Mouse (Mus musculus): ENCODE results near the gene Habp2. TPM values are rescaled to one million over a fixed set of nuclear protein-coding genes. Genes with fewer than 3 reads are reported as not detected.

Gene Habp2
- polyA plus RNA-seq, 1 experiment from 2014 or later, result 0.07 TPM

GRCm38 (mm10) chr19:56277140-56277804 lies 9.7 kb upstream of the Habp2 start:
- no peak overlapping the region for H3K27ac ChIP-seq (replicated peaks)
- 64% methylated on average over 3 of the region's 3 CpGs for WGBS
- ATAC-seq (ENCODE audit: low read depth), result no peak
- no peak overlapping the region for H3K9ac ChIP-seq
- H3K9me3 ChIP-seq, result no peaks in the 10 kb centered on the region
- no peaks in the 10 kb centered on the region for H3K4me1 ChIP-seq (replicated peaks)
- H3K4me3 ChIP-seq, result no peak overlapping the region
- no peaks in the 10 kb centered on the region for H3K27me3 ChIP-seq
- no peaks in the 10 kb centered on the region for H3K36me3 ChIP-seq
- H3K4me2 ChIP-seq, result no peak overlapping the region

DNA sequence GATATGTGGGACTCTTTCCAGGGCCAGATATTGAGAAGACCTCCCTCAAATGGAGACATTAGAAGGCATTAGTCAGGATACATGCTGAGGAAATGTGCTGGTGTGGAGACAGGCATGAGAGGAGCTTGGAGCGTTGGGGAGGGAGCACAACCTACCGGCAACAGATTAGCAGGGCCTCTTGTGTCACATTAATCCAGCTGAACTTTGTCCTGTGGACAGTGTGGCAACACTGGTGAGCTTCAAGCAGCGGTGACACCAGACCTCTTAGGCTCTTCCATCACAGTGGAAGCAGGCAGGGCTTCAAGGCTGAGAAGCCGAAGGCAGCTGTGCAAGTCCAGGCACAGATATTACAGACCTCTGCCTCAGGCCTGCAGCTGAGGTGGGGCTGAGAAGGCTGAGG lies 9.0 kb upstream of the Habp2 start:
- H3K27ac ChIP-seq (replicated peaks), result no peak overlapping the region
- H3K36me3 ChIP-seq, result no peaks in the 10 kb centered on the region
- ATAC-seq (ENCODE audit: low read depth), result no peak
- 90% methylated on average over 4 of the region's 4 CpGs for WGBS
- H3K4me2 ChIP-seq, result no peak overlapping the region
- H3K27me3 ChIP-seq, result no peaks in the 10 kb centered on the region
- H3K9me3 ChIP-seq, result no peaks in the 10 kb centered on the region
- H3K9ac ChIP-seq, result no peak overlapping the region
- no peaks in the 10 kb centered on the region for H3K4me1 ChIP-seq (replicated peaks)
- no peak overlapping the region for H3K4me3 ChIP-seq

DNA sequence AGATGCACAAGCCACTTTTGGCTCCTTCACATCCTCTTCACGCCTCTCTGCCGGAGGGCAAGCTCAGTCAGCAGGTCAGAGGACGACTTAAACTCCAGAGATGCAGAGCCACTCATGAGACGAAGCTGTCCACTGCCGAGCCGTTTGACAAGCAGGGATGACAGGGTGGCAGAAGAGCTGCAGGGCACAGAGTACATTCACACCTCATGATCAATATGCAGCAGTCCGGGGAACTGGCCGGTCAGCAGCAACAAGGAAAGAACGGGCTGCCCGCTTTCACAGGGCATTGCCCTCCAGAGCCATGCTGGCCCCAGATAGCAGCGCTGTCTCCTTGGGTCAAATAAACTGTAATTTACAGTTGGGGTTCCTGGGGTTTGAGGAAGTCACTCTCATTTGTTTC lies 8.6 kb upstream of the Habp2 start:
- H3K9me3 ChIP-seq, result no peaks in the 10 kb centered on the region
- H3K27ac ChIP-seq (replicated peaks), result no peak overlapping the region
- H3K4me2 ChIP-seq, result no peak overlapping the region
- no peaks in the 10 kb centered on the region for H3K36me3 ChIP-seq
- no peak for ATAC-seq (ENCODE audit: low read depth)
- H3K27me3 ChIP-seq, result no peaks in the 10 kb centered on the region
- no peak overlapping the region for H3K9ac ChIP-seq
- 87% methylated on average over 11 of the region's 11 CpGs for WGBS
- H3K4me1 ChIP-seq (replicated peaks), result no peaks in the 10 kb centered on the region
- H3K4me3 ChIP-seq, result no peak overlapping the region

DNA sequence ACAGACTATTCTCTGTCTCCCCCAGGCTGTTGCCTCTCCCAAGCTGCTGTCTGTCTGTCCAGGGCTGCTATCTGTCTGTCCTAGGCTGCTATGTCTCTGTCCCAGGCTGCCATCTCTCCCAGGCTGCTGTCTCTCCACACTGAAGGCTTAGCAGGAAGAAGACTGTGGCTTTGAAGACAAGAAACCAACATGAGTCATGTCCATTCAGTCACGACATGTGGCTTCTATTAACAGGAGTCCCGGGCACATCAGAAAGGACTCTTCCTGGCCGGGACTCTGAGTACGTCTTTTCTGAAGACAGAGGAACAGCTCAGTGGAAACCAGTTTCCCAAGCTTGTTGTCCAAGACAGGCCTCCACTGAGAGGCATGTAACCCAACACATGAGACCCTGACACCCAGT lies 1.7 kb upstream of the Habp2 start:
- Histone ChIP-seq H3K9me3 (no peaks in the 10 kb centered on the region), H3K27ac (replicated peaks) (no peak overlapping the region), H3K27me3 (no peaks in the 10 kb centered on the region), H3K4me1 (replicated peaks) (no peaks in the 10 kb centered on the region), H3K36me3 (no peaks in the 10 kb centered on the region), H3K4me3 (no peak overlapping the region), H3K9ac (no peak overlapping the region), H3K4me2 (no peak overlapping the region)
- ATAC-seq (ENCODE audit: low read depth), result no peak
- WGBS, result 86% methylated on average over 4 of the region's 4 CpGs

DNA sequence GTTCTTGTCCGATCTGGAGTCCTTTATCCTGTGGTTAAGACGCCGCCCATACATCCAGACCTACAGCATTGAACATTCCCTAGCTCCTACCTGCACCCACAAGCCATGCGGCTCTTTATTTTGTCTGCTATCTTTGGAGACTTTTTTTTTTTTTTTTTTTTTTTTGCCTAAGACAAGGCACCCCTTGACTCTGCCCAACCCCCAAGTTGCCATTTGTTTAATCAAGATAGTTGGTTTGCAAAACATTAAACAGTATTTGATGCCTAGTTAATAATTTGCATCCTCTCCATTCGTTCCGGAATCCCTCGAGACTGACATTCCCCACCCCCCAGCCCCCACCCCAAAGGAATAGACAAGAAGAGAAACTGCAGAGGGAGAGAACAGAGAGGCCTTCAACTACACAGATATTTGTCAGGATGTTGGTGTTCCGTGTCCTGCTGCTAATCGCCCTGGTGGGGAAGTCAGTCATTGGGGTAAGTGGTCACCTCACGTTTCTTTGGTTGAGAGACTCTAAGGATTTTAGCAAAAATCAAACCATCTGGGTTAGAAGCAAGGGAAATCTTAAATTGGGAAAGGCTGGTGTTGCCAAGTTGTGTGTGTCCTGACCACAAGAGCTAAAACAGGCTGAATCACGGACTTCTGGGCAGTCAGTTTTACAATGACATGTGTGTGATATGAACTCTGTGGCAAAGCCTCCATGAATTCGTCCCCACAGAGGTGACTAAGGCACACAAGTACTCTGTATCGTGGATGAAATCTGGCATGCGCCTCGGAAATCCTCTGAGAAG lies 837 bp downstream of the Habp2 start:
- no peak overlapping the region for H3K4me3 ChIP-seq
- WGBS, result 85% methylated on average over 15 of the region's 15 CpGs
- H3K4me2 ChIP-seq, result no peak overlapping the region
- H3K27ac ChIP-seq (replicated peaks), result no peak overlapping the region
- H3K9me3 ChIP-seq, result no peaks in the 10 kb centered on the region
- H3K9ac ChIP-seq, result no peak overlapping the region
- no peaks in the 10 kb centered on the region; the same call in 1 of the 2 replicates for H3K27me3 ChIP-seq
- H3K36me3 ChIP-seq, result no peaks in the 10 kb centered on the region
- H3K4me1 ChIP-seq (replicated peaks), result no peaks in the 10 kb centered on the region
- no peak for ATAC-seq (ENCODE audit: low read depth)

GRCm38 (mm10) chr19:56288436-56288835 lies 1.5 kb downstream of the Habp2 start:
- Histone ChIP-seq H3K27me3 (no peaks in the 10 kb centered on the region; the same call in 1 of the 2 replicates), H3K27ac (replicated peaks) (no peak overlapping the region), H3K9ac (no peak overlapping the region), H3K4me1 (replicated peaks) (no peaks in the 10 kb centered on the region), H3K36me3 (no peaks in the 10 kb centered on the region), H3K4me2 (no peak overlapping the region), H3K4me3 (no peak overlapping the region), H3K9me3 (no peaks in the 10 kb centered on the region)
- ATAC-seq (ENCODE audit: low read depth), result no peak
- 86% methylated on average over 4 of the region's 4 CpGs for WGBS

DNA sequence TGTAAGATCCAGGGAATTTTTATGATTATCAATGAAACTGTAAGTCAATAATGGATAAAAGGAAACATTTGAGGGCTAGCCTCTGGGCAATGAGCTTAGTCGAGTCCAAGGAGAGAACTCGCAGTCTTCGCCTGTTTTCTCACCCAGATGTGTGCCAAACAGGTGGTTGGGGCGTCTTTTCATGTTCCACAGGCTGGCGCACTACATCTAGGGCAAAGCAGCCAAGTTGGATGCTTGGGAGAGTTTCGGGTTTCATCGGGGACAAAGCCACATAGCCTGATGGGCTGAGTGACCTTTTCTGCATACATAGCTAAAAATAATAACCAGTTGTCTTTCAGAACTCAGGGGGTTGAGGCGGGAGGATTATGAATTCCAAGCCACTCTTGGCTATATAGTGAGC lies 2.7 kb downstream of the Habp2 start:
- no peaks in the 10 kb centered on the region; the same call in 1 of the 2 replicates for H3K27me3 ChIP-seq
- 80% methylated on average over 8 of the region's 8 CpGs for WGBS
- H3K27ac ChIP-seq (replicated peaks), result no peak overlapping the region
- no peak for ATAC-seq (ENCODE audit: low read depth)
- no peaks in the 10 kb centered on the region for H3K36me3 ChIP-seq
- H3K4me3 ChIP-seq, result no peak overlapping the region
- H3K9me3 ChIP-seq, result no peaks in the 10 kb centered on the region
- H3K4me1 ChIP-seq (replicated peaks), result peaks cover 4% of the 10 kb centered on the region
- H3K9ac ChIP-seq, result no peak overlapping the region
- no peak overlapping the region for H3K4me2 ChIP-seq

DNA sequence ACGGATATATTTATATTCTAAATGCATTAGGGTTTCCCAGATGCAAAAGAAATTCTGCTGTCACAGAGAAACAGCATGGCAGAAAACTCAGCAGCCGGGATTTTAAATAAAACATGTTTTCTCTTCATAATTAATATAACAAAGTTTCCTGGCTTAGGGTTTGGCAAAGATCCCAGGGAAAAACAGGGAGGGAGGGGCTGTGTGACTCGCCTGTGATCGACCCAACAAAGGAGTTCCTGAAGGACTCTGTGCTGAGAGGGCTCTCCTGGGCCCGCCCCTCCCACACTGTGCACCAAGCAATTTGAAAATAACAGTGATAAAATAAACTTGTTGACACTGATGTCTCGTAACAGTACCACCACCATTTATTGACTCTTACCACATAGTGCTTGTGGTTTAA lies 5.0 kb downstream of the Habp2 start:
- Histone ChIP-seq H3K36me3 (no peaks in the 10 kb centered on the region), H3K9ac (no peak overlapping the region), H3K27me3 (no peaks in the 10 kb centered on the region; the same call in 1 of the 2 replicates), H3K27ac (replicated peaks) (no peak overlapping the region), H3K9me3 (no peaks in the 10 kb centered on the region), H3K4me3 (no peak overlapping the region), H3K4me2 (no peak overlapping the region), H3K4me1 (replicated peaks) (peaks cover 8% of the 10 kb centered on the region)
- 61% methylated on average over 6 of the region's 6 CpGs for WGBS
- ATAC-seq (ENCODE audit: low read depth), result no peak

DNA sequence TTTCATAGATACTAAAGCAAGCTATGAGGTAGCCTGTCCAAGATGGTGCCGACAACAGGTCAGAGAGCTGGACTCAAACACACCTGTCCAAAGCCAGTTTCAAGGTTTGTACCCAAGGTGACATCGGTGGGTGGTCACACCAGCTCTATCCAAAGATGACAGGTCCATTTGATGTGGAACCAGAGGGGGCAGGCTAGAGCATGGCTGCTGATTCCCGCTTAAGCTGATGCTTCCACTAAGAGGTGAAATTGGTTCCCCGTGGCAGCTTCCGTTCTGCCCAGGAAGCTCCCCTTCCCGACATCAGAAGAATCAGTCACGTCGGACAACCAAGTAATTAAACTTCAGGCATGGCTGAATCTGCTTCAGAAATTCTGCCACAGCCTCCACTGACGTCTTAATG lies 5.4 kb downstream of the Habp2 start:
- H3K36me3 ChIP-seq, result no peaks in the 10 kb centered on the region
- no peaks in the 10 kb centered on the region; the same call in 1 of the 2 replicates for H3K27me3 ChIP-seq
- WGBS, result 65% methylated on average over 9 of the region's 9 CpGs

GRCm38 (mm10) chr19:56294654-56295399 lies 7.9 kb downstream of the Habp2 start:
- no peaks in the 10 kb centered on the region; the same call in 1 of the 2 replicates for H3K27me3 ChIP-seq
- H3K4me1 ChIP-seq (replicated peaks), result peaks cover 8% of the 10 kb centered on the region
- H3K27ac ChIP-seq (replicated peaks), result no peak overlapping the region
- H3K4me2 ChIP-seq, result no peak overlapping the region
- H3K4me3 ChIP-seq, result no peak overlapping the region
- H3K9ac ChIP-seq, result no peak overlapping the region
- H3K36me3 ChIP-seq, result no peaks in the 10 kb centered on the region
- ATAC-seq (ENCODE audit: low read depth), result peak; percentile 84
- no peaks in the 10 kb centered on the region for H3K9me3 ChIP-seq
- WGBS, result 27% methylated on average over 7 of the region's 7 CpGs

More for the DNA sequence above, 5.4 kb downstream of the Habp2 start:
- H3K4me2 ChIP-seq, result no peak overlapping the region
- no peaks in the 10 kb centered on the region for H3K9me3 ChIP-seq
- no peak overlapping the region for H3K4me3 ChIP-seq
- H3K4me1 ChIP-seq (replicated peaks), result peaks cover 8% of the 10 kb centered on the region
- H3K9ac ChIP-seq, result no peak overlapping the region
- no peak for ATAC-seq (ENCODE audit: low read depth)
- no peak overlapping the region for H3K27ac ChIP-seq (replicated peaks)

DNA sequence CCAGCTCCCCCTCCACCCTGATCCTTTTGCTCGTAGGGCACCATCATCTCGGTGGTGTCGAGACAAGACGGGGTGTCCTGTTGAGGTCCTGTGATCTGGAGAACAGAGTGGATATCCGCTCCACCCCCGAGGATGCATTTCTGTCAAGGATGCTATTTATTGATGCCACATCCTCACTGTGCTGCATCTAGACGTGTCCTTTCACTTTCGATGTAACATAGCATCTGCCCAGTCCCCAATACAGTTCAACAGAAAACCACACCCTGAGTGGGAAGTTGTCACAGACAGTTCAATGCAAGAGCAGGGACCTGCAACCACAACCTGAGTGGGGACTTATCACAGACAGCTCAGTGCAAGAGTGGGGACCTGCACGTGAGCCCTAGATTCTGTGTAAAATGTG lies 9.7 kb downstream of the Habp2 start:
- peaks cover 13% of the 10 kb centered on the region for H3K4me1 ChIP-seq (replicated peaks)
- no peak overlapping the region for H3K27ac ChIP-seq (replicated peaks)
- H3K27me3 ChIP-seq, result no peaks in the 10 kb centered on the region; the same call in 1 of the 2 replicates
- no peaks in the 10 kb centered on the region for H3K9me3 ChIP-seq
- no peak overlapping the region for H3K4me2 ChIP-seq
- no peak overlapping the region for H3K9ac ChIP-seq
- WGBS, result 84% methylated on average over 9 of the region's 9 CpGs
- H3K36me3 ChIP-seq, result no peaks in the 10 kb centered on the region
- H3K4me3 ChIP-seq, result no peak overlapping the region
- ATAC-seq (ENCODE audit: low read depth), result no peak

GRCm38 (mm10) chr19:56297264-56297663 lies 10.3 kb downstream of the Habp2 start:
- Histone ChIP-seq H3K9me3 (no peaks in the 10 kb centered on the region), H3K36me3 (no peaks in the 10 kb centered on the region), H3K4me1 (replicated peaks) (peaks cover 13% of the 10 kb centered on the region), H3K27ac (replicated peaks) (no peak overlapping the region), H3K27me3 (no peaks in the 10 kb centered on the region; the same call in 1 of the 2 replicates), H3K4me3 (no peak overlapping the region), H3K4me2 (no peak overlapping the region), H3K9ac (no peak overlapping the region)
- WGBS, result 65% methylated on average over 3 of the region's 3 CpGs
- ATAC-seq (ENCODE audit: low read depth), result no peak
